Mouse (Mus musculus) cerebellum, adult 8-10 months (tissue): ENCODE data around the gene Rhobtb1.

ENCODE experiments used
- DNase-seq: peaks from one replicate; pipeline ENCODE4 v3.0.0; 2022

Rhobtb1 gene

GRCm38 (mm10) chr10:69248261-69249160 is 97.3 kb downstream of the Rhobtb1 start:
- no peak for DNase-seq

GRCm38 (mm10) chr10:69251254-69251653 is 100.0 kb downstream of the Rhobtb1 start:
- DNase-seq, result no peak

DNA sequence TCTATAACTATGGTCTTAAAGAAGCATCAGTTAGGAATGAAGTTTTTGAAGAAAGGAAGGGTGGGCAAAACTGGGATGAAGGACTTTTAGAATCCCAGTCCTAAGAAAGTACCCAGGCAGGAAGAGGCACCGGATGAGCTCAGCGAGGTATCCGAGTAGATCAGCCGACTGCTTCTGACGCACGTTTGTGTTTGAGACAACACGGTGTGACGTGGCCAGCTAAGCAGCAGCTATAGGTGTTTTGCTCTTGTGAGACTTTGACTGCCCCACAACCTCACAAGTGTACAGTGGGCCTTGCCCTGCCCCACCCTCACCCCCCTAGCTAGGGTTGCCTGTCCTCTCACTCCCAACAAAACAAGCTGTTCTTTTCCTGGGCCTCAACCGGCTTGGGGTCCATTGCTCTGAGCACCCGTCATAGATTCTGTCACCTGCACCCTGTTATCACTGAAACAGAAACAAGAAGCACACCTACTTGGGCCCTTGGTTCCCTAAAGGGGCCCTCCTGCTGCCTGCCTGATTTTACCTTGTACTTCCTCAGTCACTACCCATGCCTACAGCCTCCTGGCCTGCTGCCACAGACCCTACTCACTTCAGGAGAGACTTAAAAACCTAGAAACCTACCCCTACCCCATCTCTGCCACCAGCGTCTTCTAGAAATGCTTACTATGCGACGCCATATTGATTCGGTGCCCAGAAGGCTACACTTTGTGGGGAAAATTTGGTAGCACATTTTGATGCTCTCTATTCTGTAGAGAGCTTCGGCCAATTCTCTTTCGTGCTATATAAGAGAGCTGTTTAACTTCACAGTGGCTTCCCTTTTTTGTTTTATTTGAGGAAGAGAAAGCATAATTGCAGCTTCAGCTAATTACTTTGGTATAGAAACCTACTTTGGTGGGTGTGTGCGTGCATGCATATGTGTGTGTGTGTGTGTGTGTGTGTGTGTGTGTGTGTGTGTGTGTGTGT is 101.2 kb downstream of the Rhobtb1 start:
- DNase-seq, result no peak

- DNase-seq, result no peak
These were observed 101.9 kb downstream of the Rhobtb1 start for GRCm38 (mm10) chr10:69253075-69253685.

GRCm38 (mm10) chr10:69253686-69254080 is 102.4 kb downstream of the Rhobtb1 start:
- DNase-seq, result no peak

DNA sequence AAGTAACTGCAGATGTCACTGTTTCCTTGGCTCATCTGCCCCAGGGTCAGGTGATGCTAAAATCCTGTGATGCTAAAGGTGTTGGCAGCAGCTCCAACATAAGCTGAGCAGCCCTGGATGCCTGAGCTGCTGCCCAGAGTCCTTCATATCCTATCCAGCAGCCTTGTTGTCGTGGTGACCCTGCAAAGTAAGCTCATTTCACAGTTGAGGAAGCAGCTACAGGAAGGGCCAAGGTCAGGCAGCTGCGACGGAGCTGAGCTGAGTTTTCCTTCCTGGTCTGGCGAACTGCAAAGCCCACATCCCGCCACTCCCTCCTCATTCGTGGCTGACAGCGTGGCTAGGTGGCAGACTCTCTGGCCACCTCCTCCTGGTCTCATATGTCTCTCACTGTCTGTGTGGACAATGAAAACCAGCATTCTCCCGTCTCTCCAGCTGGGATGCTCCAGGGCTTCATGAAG is 103.2 kb downstream of the Rhobtb1 start:
- no peak for DNase-seq

- no peak for DNase-seq
These were observed 104.4 kb downstream of the Rhobtb1 start for GRCm38 (mm10) chr10:69255594-69255993.

DNA sequence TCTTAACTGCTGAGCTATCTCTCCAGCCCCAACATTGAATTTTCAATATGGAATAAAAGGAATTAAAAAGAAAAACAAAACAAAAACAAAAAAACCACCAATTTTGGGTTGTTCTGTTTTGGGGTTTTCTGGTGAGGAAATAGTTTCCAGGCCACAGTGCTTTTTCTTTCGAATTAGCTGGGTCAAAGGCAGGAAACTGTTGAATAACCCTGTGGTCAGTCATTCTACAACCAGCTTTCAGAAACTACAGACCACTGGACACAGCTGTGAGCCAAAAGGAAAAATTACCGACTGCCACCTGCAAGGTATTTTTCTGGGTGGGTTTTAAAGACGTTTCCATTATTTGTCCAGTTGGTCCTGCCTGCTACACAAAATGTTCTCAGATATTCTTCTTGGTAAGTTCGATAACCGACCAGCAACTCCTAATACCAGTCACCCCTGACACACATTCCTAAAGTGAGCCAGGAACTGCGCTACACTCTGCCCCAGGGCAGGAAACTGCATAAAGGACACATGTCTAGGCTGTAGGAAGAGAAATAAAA is 106.4 kb downstream of the Rhobtb1 start:
- DNase-seq, result no peak

DNA sequence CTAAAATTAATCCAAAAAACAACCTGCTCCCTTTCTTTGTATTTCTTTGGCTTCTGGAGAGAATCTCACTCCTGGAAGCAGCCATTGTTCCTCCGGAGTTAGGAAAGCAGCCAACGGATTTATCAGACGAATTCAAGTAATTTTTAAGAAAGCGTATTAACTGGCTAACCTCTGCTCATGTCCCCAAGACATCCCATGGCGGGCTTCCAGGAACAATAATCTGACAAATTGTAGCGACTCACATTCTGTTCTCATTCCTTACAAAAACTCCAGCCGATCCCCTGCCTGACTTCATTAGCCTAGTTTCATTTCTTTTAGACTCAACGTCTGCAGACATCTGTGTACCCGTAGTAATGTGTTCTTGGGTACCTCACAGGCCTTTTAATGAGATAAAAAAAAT is 107.4 kb downstream of the Rhobtb1 start:
- DNase-seq, result no peak

GRCm38 (mm10) chr10:69259161-69259560 is 107.9 kb downstream of the Rhobtb1 start:
- no peak for DNase-seq

DNA sequence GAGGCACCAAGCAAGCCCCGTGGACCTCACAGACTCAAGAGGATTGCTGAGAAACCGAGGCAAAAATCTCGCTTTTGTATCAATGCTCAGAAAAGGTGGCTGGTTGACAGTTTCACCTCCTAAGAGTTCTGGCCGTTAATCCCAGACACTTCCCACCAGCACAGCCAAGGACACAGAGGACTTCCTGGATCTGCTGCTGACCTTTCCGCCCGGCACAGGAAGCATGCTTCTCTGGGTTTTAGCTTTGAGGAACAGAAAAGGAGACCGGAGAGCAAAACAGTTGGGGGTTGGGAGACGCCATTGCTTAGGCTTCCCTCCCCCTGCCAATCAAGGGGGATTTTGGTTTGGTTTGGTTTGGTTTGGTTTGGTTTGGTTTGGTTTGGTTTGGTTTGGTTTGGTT is 108.7 kb downstream of the Rhobtb1 start:
- DNase-seq, result no peak

- no peak for DNase-seq
These were observed 111.9 kb downstream of the Rhobtb1 start for GRCm38 (mm10) chr10:69262918-69263822.

GRCm38 (mm10) chr10:69263906-69264305 is 112.7 kb downstream of the Rhobtb1 start:
- no peak for DNase-seq

GRCm38 (mm10) chr10:69265421-69265820 is 114.2 kb downstream of the Rhobtb1 start:
- no peak for DNase-seq

GRCm38 (mm10) chr10:69268061-69268643 is 116.9 kb downstream of the Rhobtb1 start:
- DNase-seq, result no peak

GRCm38 (mm10) chr10:69271436-69271835 is 120.2 kb downstream of the Rhobtb1 start:
- DNase-seq, result no peak

- DNase-seq, result no peak
These were observed 123.0 kb downstream of the Rhobtb1 start for GRCm38 (mm10) chr10:69274275-69274674.

GRCm38 (mm10) chr10:69274705-69275104 is 123.5 kb downstream of the Rhobtb1 start:
- no peak for DNase-seq

- DNase-seq, result no peak
These were observed 124.9 kb downstream of the Rhobtb1 start for GRCm38 (mm10) chr10:69275811-69276775.

DNA sequence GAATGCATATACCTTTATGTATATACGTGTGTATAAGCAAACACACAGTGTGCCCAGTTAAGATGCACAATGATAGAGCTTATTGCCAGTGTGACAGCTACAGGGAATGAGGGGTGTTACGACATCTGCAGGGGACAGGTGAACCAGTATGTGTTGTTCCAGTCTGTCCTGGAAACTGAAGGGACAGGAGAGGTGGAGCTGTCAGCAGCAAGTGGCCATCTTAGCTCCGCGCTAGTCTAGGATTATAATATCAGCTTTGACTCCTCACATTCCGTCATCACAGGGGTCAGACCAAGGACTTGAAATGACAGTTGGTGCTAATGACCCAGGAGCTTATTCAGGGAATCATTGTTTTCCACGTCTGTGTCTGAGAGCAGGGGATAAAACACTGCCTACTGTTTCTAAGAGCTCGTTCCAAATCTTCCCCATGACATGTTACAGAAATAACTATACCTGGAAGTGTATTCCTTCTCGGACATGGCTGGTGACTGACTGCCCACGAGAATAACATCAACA is 125.7 kb downstream of the Rhobtb1 start:
- DNase-seq, result no peak
